Mouse (Mus musculus) myocyte (in vitro differentiated cells): ENCODE measurements around the gene Lrp5.

ENCODE experiments used
- CEBPB ChIP-seq: IDR thresholded peaks from 2 replicates; pipeline ENCODE4 v1.6.1; 2011; ENCODE audit warnings: mild to moderate bottlenecking, moderate library complexity; ENCODE audit not compliant: poor library complexity, insufficient read depth, severe bottlenecking
- E2F4 ChIP-seq: IDR thresholded peaks from one replicate; pipeline ENCODE4 v1.6.1; 2011; ENCODE audit warnings: mild to moderate bottlenecking, control low read depth, moderate library complexity; ENCODE audit not compliant: insufficient read depth
- MAX ChIP-seq: IDR thresholded peaks from one replicate; pipeline ENCODE4 v1.6.1; 2011; ENCODE audit warnings: low read depth, mild to moderate bottlenecking, control low read depth
- MYOD1 ChIP-seq, 3 experiments: IDR thresholded peaks; one replicate each; pipeline ENCODE4 v1.6.1; 2011; ENCODE audit warnings: control low read depth in 2 of 3, low read depth in 2 of 3, mild to moderate bottlenecking in 2 of 3, moderate library complexity in 1 of 3; ENCODE audit not compliant: insufficient read length in 2 of 3, control insufficient read depth in 1 of 3
- MYOG ChIP-seq, 3 experiments: IDR thresholded peaks; one replicate each; pipeline ENCODE4 v1.6.1; 2011; ENCODE audit warnings: control low read depth in 2 of 3, low read depth in 2 of 3, mild to moderate bottlenecking in 2 of 3; ENCODE audit not compliant: insufficient read length in 2 of 3, control insufficient read depth in 1 of 3, insufficient read depth in 1 of 3
- POLR2A ChIP-seq: IDR thresholded peaks from one replicate; pipeline ENCODE4 v1.6.1; 2011; ENCODE audit warnings: low read depth, mild to moderate bottlenecking, control low read depth, moderate library complexity; ENCODE audit not compliant: insufficient read length
- POLR2AphosphoS2 ChIP-seq: IDR thresholded peaks from one replicate; pipeline ENCODE4 v1.6.1; 2011; ENCODE audit warnings: low read depth, control low read depth; ENCODE audit not compliant: insufficient read length
- REST ChIP-seq: IDR thresholded peaks from one replicate; pipeline ENCODE4 v1.6.1; 2011; ENCODE audit warnings: mild to moderate bottlenecking, control low read depth, moderate library complexity; ENCODE audit not compliant: insufficient read depth, insufficient read length
- SRF ChIP-seq: IDR thresholded peaks from one replicate; pipeline ENCODE4 v1.6.1; 2011; ENCODE audit warnings: low read depth; ENCODE audit not compliant: control insufficient read depth, insufficient read length
- TCF12 ChIP-seq: IDR thresholded peaks from one replicate; pipeline ENCODE4 v1.6.1; 2011; ENCODE audit warnings: mild to moderate bottlenecking, control low read depth; ENCODE audit not compliant: poor library complexity, insufficient read depth, severe bottlenecking
- TCF3 ChIP-seq: IDR thresholded peaks from one replicate; pipeline ENCODE4 v1.6.1; 2011; ENCODE audit warnings: low read depth, control low read depth; ENCODE audit not compliant: insufficient read length
- USF1 ChIP-seq: IDR thresholded peaks from one replicate; pipeline ENCODE4 v1.6.1; 2011; ENCODE audit warnings: low read depth, mild to moderate bottlenecking, control low read depth, moderate library complexity

- TF ChIP-seq POLR2A = no peak
- TF ChIP-seq USF1 = no peak
- TF ChIP-seq MAX = no peak
- TF ChIP-seq TCF3 = no peak
- no peak for TF ChIP-seq SRF
- TF ChIP-seq POLR2AphosphoS2 = no peak
- no peak for TF ChIP-seq E2F4
- no peak for TF ChIP-seq TCF12
- TF ChIP-seq MYOD1 (IDR thresholded peaks at IDR 0.05; ENCODE audit: control insufficient read depth in 1 of 3, insufficient read length in 2 of 3, low read depth in 2 of 3) = no peak
- no peak for TF ChIP-seq MYOG (IDR thresholded peaks at IDR 0.05; ENCODE audit: control insufficient read depth in 1 of 3, insufficient read depth in 1 of 3, insufficient read length in 2 of 3, low read depth in 2 of 3)
- TF ChIP-seq CEBPB = no peak
- TF ChIP-seq REST = no peak
Observed at GRCm38 (mm10) chr19:3695471-3695870, 9.1 kb upstream of the Lrp5 start.
